11 mouse cellular contexts compared by ENCODE assay signal in the genomic region with DNA sequence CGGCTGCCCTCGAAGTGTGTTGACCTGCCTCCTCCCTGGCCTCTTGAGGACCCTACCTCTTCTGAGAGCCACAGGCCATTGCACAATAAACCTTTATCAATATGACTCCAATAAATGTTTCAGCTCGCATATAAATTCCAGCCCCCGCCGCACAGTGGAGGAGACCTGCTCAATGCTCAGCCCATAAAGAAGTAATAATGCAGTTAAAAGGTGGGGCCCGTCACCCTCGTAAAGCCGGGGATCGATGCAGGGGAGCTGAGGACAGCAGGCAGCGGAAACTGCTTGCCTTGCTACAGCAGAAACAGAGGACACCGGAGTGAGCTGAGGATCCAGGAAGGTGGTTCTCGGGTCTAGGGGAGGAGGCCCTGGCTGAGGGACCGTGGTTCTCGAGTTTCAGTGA.
"Had no signal": no experiment of that assay in that cellular context is flagged by ENCODE, and none has a peak within 500 bp of the region (broad histone marks: within the 10 kb centered on the region; RNA-seq: fewer than 3 reads in every experiment).

No protein-coding gene starts in this region.

- DNase-seq: kidney, adult 8-10 months; kidney, postnatal 25 days; lung, adult 18-20 months; right cerebral cortex, adult 18-20 months; right cerebral cortex, postnatal 25 days; thymus, adult 18-20 months; thymus, postnatal 14 days had no signal

- H3K9ac ChIP-seq: liver, embryonic 14.5 days; neural tube, embryonic 15.5 days had no signal

- H3K4me2 ChIP-seq: neural tube, embryonic 15.5 days had no signal

- H3K27ac ChIP-seq: left cerebral cortex, adult 2 months; liver, embryonic 14.5 days had no signal

- H3K36me3 ChIP-seq: neural tube, embryonic 15.5 days had no signal

- H3K9me3 ChIP-seq: neural tube, embryonic 15.5 days had no signal

- H3K4me3 ChIP-seq: left cerebral cortex, adult 2 months; myocyte; neural tube, embryonic 15.5 days had no signal
